Mouse (Mus musculus): ENCODE data around the gene Tmem30b. TPM values are rescaled to one million over a fixed set of nuclear protein-coding genes. Genes with fewer than 3 reads are reported as not detected.

Tmem30b gene
- polyA plus RNA-seq (2012; rRNA removed): 0.62 and 0.97 TPM in 2 replicates

GRCm38 (mm10) chr12:73546086-73546711 lies at the start of gene Tmem30b:
Gene Tmem30b, minus strand, starts transcription at chr12:73546392.
- no peak for TF ChIP-seq CTCF (IDR thresholded peaks at IDR 0.05; ENCODE audit: borderline replicate concordance, insufficient read depth, low read depth, low read length)
- no peak for TF ChIP-seq POLR2A (IDR thresholded peaks at IDR 0.05; ENCODE audit: borderline replicate concordance, insufficient read depth, low read length)
- H3K4me3 ChIP-seq (replicated peaks; ENCODE audit: insufficient read depth, low read depth, low read length): no peak within 1 kb of the TSS
- H3K27me3 ChIP-seq (ENCODE audit: control insufficient read depth, insufficient read depth, low read length): peaks cover 6% of the 10 kb centered on the region; the same call in 1 of the 2 replicates
- no peak within 1 kb of the TSS for H3K27ac ChIP-seq (ENCODE audit: insufficient read depth, low read length)
- DNase-seq: no peak
- H3K4me1 ChIP-seq (ENCODE audit: control insufficient read depth, insufficient read depth, low read length): no peaks in the 10 kb centered on the region; the same call in 1 of the 2 replicates
- WGBS: 2% methylated on average over 61 of the region's 61 CpGs

GRCm38 (mm10) chr12:73595226-73595625 lies 49.0 kb upstream of the Tmem30b start:
- H3K27ac ChIP-seq (ENCODE audit: insufficient read depth, low read length): no peak overlapping the region
- no peak overlapping the region for H3K4me3 ChIP-seq (replicated peaks; ENCODE audit: insufficient read depth, low read depth, low read length)
- no peaks in the 10 kb centered on the region for H3K4me1 ChIP-seq (ENCODE audit: control insufficient read depth, insufficient read depth, low read length)
- 64% methylated on average over 8 of the region's 8 CpGs for WGBS
- H3K27me3 ChIP-seq (ENCODE audit: control insufficient read depth, insufficient read depth, low read length): no peaks in the 10 kb centered on the region
- DNase-seq: no peak
- TF ChIP-seq POLR2A (IDR thresholded peaks at IDR 0.05; ENCODE audit: borderline replicate concordance, insufficient read depth, low read length) (no peak), CTCF (IDR thresholded peaks at IDR 0.05; ENCODE audit: borderline replicate concordance, insufficient read depth, low read depth, low read length) (no peak)

- Histone ChIP-seq H3K4me1 (ENCODE audit: control insufficient read depth, insufficient read depth, low read length) (no peaks in the 10 kb centered on the region), H3K27ac (ENCODE audit: insufficient read depth, low read length) (no peak overlapping the region), H3K27me3 (ENCODE audit: control insufficient read depth, insufficient read depth, low read length) (no peaks in the 10 kb centered on the region), H3K4me3 (replicated peaks; ENCODE audit: insufficient read depth, low read depth, low read length) (no peak overlapping the region)
- DNase-seq: no peak
- TF ChIP-seq POLR2A (IDR thresholded peaks at IDR 0.05; ENCODE audit: borderline replicate concordance, insufficient read depth, low read length): no peak
- TF ChIP-seq CTCF (IDR thresholded peaks at IDR 0.05; ENCODE audit: borderline replicate concordance, insufficient read depth, low read depth, low read length): no peak
- WGBS: 87% methylated on average over 9 of the region's 9 CpGs
Measured at GRCm38 (mm10) chr12:73594177-73594745, 48.1 kb upstream of the Tmem30b start.

GRCm38 (mm10) chr12:73593021-73593798 lies 47.0 kb upstream of the Tmem30b start:
- Histone ChIP-seq H3K27me3 (ENCODE audit: control insufficient read depth, insufficient read depth, low read length) (no peaks in the 10 kb centered on the region), H3K4me1 (ENCODE audit: control insufficient read depth, insufficient read depth, low read length) (no peaks in the 10 kb centered on the region), H3K4me3 (replicated peaks; ENCODE audit: insufficient read depth, low read depth, low read length) (no peak overlapping the region), H3K27ac (ENCODE audit: insufficient read depth, low read length) (no peak overlapping the region)
- TF ChIP-seq POLR2A (IDR thresholded peaks at IDR 0.05; ENCODE audit: borderline replicate concordance, insufficient read depth, low read length) (no peak), CTCF (IDR thresholded peaks at IDR 0.05; ENCODE audit: borderline replicate concordance, insufficient read depth, low read depth, low read length) (no peak)
- DNase-seq: no peak
- WGBS: 88% methylated on average over 12 of the region's 12 CpGs

DNA sequence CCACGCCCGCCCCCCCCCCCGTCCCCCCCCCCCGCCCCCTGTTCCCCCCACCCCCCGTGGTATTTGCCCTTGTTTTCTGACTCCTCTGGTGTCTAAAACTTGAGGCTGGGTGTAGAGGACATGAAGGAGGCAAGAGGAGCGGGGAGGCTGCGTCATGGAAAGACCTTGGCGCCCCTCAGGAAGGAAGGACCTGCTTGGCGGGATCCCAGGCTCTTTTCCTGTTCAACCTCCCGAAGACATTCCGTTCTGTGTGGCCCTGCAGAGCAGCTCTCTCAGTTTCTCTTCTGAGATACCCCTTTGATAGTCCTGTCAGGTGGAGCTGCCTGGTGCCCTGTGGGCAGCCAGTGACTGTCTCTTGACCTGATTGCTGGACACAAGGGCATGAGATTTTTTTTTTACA lies 45.4 kb upstream of the Tmem30b start:
- DNase-seq: no peak
- Histone ChIP-seq H3K27ac (ENCODE audit: insufficient read depth, low read length) (no peak overlapping the region; the same call in 1 of the 2 replicates), H3K27me3 (ENCODE audit: control insufficient read depth, insufficient read depth, low read length) (no peaks in the 10 kb centered on the region), H3K4me1 (ENCODE audit: control insufficient read depth, insufficient read depth, low read length) (no peaks in the 10 kb centered on the region), H3K4me3 (replicated peaks; ENCODE audit: insufficient read depth, low read depth, low read length) (no peak overlapping the region)
- 51% methylated on average over 11 of the region's 11 CpGs for WGBS
- TF ChIP-seq CTCF (IDR thresholded peaks at IDR 0.05; ENCODE audit: borderline replicate concordance, insufficient read depth, low read depth, low read length) (no peak), POLR2A (IDR thresholded peaks at IDR 0.05; ENCODE audit: borderline replicate concordance, insufficient read depth, low read length) (no peak)

GRCm38 (mm10) chr12:73590627-73591276 lies 44.6 kb upstream of the Tmem30b start:
- DNase-seq: no peak
- 81% methylated on average over 15 of the region's 15 CpGs for WGBS
- Histone ChIP-seq H3K4me1 (ENCODE audit: control insufficient read depth, insufficient read depth, low read length) (no peaks in the 10 kb centered on the region), H3K27me3 (ENCODE audit: control insufficient read depth, insufficient read depth, low read length) (no peaks in the 10 kb centered on the region; the same call in 1 of the 2 replicates), H3K27ac (ENCODE audit: insufficient read depth, low read length) (no peak overlapping the region), H3K4me3 (replicated peaks; ENCODE audit: insufficient read depth, low read depth, low read length) (no peak overlapping the region)
- TF ChIP-seq CTCF (IDR thresholded peaks at IDR 0.05; ENCODE audit: borderline replicate concordance, insufficient read depth, low read depth, low read length) (no peak), POLR2A (IDR thresholded peaks at IDR 0.05; ENCODE audit: borderline replicate concordance, insufficient read depth, low read length) (no peak)

DNA sequence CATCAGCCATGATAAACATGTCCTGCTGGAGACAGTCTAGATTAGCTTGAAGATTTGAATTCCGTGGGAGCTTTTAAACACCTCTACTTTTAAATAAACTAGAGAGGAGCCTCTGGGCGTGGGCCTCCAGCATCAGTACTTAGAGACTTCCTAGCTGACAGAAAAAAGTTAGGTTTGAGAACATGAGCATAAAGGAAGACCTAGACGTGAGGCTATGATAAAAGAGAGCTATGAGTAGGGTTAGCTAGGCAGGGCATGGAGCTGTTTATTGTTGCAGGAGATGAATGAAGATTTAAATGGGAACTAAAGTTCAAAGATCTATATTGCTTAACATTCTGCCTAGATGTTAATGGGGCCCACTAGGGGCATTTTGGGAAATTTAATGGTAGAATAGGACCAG lies 41.1 kb upstream of the Tmem30b start:
- DNase-seq: no peak
- H3K27me3 ChIP-seq (ENCODE audit: control insufficient read depth, insufficient read depth, low read length): no peaks in the 10 kb centered on the region; the same call in 1 of the 2 replicates
- no peak overlapping the region for H3K4me3 ChIP-seq (replicated peaks; ENCODE audit: insufficient read depth, low read depth, low read length)
- WGBS: 83% methylated on average over 3 of the region's 3 CpGs
- no peaks in the 10 kb centered on the region for H3K4me1 ChIP-seq (ENCODE audit: control insufficient read depth, insufficient read depth, low read length)
- TF ChIP-seq CTCF (IDR thresholded peaks at IDR 0.05; ENCODE audit: borderline replicate concordance, insufficient read depth, low read depth, low read length) (no peak), POLR2A (IDR thresholded peaks at IDR 0.05; ENCODE audit: borderline replicate concordance, insufficient read depth, low read length) (no peak)
- no peak overlapping the region for H3K27ac ChIP-seq (ENCODE audit: insufficient read depth, low read length)

Data from cerebellum, adult 2 months (tissue).